Mouse (Mus musculus): ENCODE data around the gene Eefsec. TPM values are rescaled to one million over a fixed set of nuclear protein-coding genes. Genes with fewer than 3 reads are reported as not detected.

Eefsec gene
- polyA plus RNA-seq, 1 experiment from 2014 or later, result 42.3 TPM

- Histone ChIP-seq H3K27me3 (no peaks in the 10 kb centered on the region), H3K9me3 (peaks cover 5% of the 10 kb centered on the region; the same call in 1 of the 2 replicates), H3K4me1 (no peaks in the 10 kb centered on the region), H3K4me3 (no peak overlapping the region), H3K9ac (no peak overlapping the region), H3K4me2 (replicated peaks) (no peak overlapping the region), H3K36me3 (no peaks in the 10 kb centered on the region), H3K27ac (no peak overlapping the region)
- 71% methylated on average over 4 of the region's 4 CpGs for WGBS
- ATAC-seq (ENCODE audit: low FRiP score, low read depth), result no peak
These were observed 230.1 kb downstream of the Eefsec start for GRCm38 (mm10) chr6:88216199-88216598.

- Histone ChIP-seq H3K4me3 (no peak overlapping the region), H3K4me2 (replicated peaks) (no peak overlapping the region), H3K9ac (no peak overlapping the region), H3K4me1 (no peaks in the 10 kb centered on the region), H3K27ac (no peak overlapping the region), H3K27me3 (no peaks in the 10 kb centered on the region), H3K36me3 (no peaks in the 10 kb centered on the region), H3K9me3 (peaks cover 5% of the 10 kb centered on the region; the same call in 1 of the 2 replicates)
- no peak for ATAC-seq (ENCODE audit: low FRiP score, low read depth)
- WGBS, result 47% methylated on average over 6 of the region's 6 CpGs
These were observed 230.5 kb downstream of the Eefsec start for GRCm38 (mm10) chr6:88215797-88216196.

- Histone ChIP-seq H3K27ac (no peak overlapping the region), H3K27me3 (peaks cover 47% of the 10 kb centered on the region), H3K9ac (no peak overlapping the region), H3K4me1 (no peaks in the 10 kb centered on the region), H3K9me3 (no peaks in the 10 kb centered on the region), H3K36me3 (no peaks in the 10 kb centered on the region), H3K4me2 (replicated peaks) (no peak overlapping the region), H3K4me3 (no peak overlapping the region)
- no peak for ATAC-seq (ENCODE audit: low FRiP score, low read depth)
- WGBS, result 58% methylated on average over 3 of the region's 3 CpGs
These were observed 236.2 kb downstream of the Eefsec start for GRCm38 (mm10) chr6:88210182-88210581.

- ATAC-seq (ENCODE audit: low FRiP score, low read depth), result no peak
- no peaks in the 10 kb centered on the region for H3K36me3 ChIP-seq
- no peak overlapping the region for H3K27ac ChIP-seq
- H3K4me1 ChIP-seq, result peaks cover 2% of the 10 kb centered on the region
- WGBS, result 78% methylated on average over 5 of the region's 5 CpGs
- H3K4me3 ChIP-seq, result no peak overlapping the region
- no peaks in the 10 kb centered on the region for H3K9me3 ChIP-seq
- peaks cover 54% of the 10 kb centered on the region for H3K27me3 ChIP-seq
- H3K4me2 ChIP-seq (replicated peaks), result no peak overlapping the region
- H3K9ac ChIP-seq, result no peak overlapping the region
These were observed 236.9 kb downstream of the Eefsec start for GRCm38 (mm10) chr6:88209453-88209852.

- WGBS, result 87% methylated on average over 3 of the region's 3 CpGs
- Histone ChIP-seq H3K4me2 (replicated peaks) (no peak overlapping the region), H3K27me3 (peaks cover 65% of the 10 kb centered on the region), H3K27ac (no peak overlapping the region), H3K36me3 (no peaks in the 10 kb centered on the region), H3K4me1 (peaks cover 14% of the 10 kb centered on the region), H3K4me3 (no peak overlapping the region), H3K9me3 (no peaks in the 10 kb centered on the region), H3K9ac (no peak overlapping the region)
- no peak for ATAC-seq (ENCODE audit: low FRiP score, low read depth)
These were observed 238.0 kb downstream of the Eefsec start for GRCm38 (mm10) chr6:88208321-88208720.

- Histone ChIP-seq H3K9ac (no peak overlapping the region), H3K4me3 (no peak overlapping the region), H3K27me3 (peaks cover 73% of the 10 kb centered on the region), H3K27ac (no peak overlapping the region), H3K4me1 (peaks cover 17% of the 10 kb centered on the region), H3K9me3 (no peaks in the 10 kb centered on the region), H3K4me2 (replicated peaks) (no peak overlapping the region), H3K36me3 (no peaks in the 10 kb centered on the region)
- no peak for ATAC-seq (ENCODE audit: low FRiP score, low read depth)
- 82% methylated on average over 10 of the region's 10 CpGs for WGBS
These were observed 238.8 kb downstream of the Eefsec start for GRCm38 (mm10) chr6:88207403-88208033.

Other genes with a start within 250 kb of the Eefsec start
- not detected in 2 replicates for gene Dnajb8, start 224.3 kb downstream of the Eefsec start, polyA plus RNA-seq (2015; fragmentation: Nextera tagmentation; extraction: Ambion mirVana)
- gene Ruvbl1, start 18.9 kb upstream of the Eefsec start, polyA plus RNA-seq (2015; fragmentation: Nextera tagmentation; extraction: Ambion mirVana), result 151 TPM in 2 replicates
- 264 and 283 TPM in 2 replicates for gene Sec61a1, start 72.4 kb upstream of the Eefsec start, polyA plus RNA-seq (2015; fragmentation: Nextera tagmentation; extraction: Ambion mirVana)
- gene Kbtbd12, start 191.4 kb upstream of the Eefsec start, polyA plus RNA-seq (2015; fragmentation: Nextera tagmentation; extraction: Ambion mirVana), result 0.51 and 0.54 TPM in 2 replicates